Mouse (Mus musculus): ENCODE results near the gene Azin2. TPM values are rescaled to one million over a fixed set of nuclear protein-coding genes. Genes with fewer than 3 reads are reported as not detected.

The Azin2 gene
- polyA plus RNA-seq, 1 experiment from 2014 or later, result 16.9 TPM

DNA sequence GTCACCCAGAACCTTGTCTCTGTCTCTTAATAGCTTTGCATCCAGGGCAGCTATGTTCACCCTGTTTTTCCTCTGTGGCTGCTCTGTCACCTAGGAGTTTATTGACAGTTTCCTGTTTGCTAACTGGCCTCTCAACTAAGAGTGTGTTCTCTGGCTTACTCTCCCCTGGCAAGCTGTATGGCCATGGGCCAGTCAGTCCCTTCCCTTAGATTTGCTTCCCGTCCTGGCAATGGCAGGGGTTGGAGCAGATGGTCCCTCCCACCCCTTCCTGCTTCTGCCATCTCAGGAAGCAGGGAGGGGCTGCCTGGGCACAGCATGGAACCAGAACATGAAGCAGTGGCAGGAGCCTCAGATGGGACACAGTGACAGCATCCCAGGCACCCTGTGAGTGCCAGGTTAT, 71.1 kb downstream of the Azin2 start:
- Histone ChIP-seq H3K4me2 (replicated peaks) (no peak overlapping the region), H3K36me3 (no peaks in the 10 kb centered on the region; the same call in 1 of the 2 replicates), H3K27me3 (0 out of 2 replicates have a peak, but pooled peaks cover 4% of the 10 kb centered on the region), H3K4me1 (peaks cover 27% of the 10 kb centered on the region), H3K27ac (replicated peaks) (no peak overlapping the region), H3K4me3 (no peak overlapping the region), H3K9ac (replicated peaks) (no peak overlapping the region), H3K9me3 (no peaks in the 10 kb centered on the region)
- no peak for ATAC-seq (ENCODE audit: low FRiP score, low read depth)
- 41% methylated on average over 1 of the region's 1 CpGs for WGBS

- H3K9me3 ChIP-seq, result no peaks in the 10 kb centered on the region
- no peaks in the 10 kb centered on the region; the same call in 1 of the 2 replicates for H3K36me3 ChIP-seq
- 84% methylated on average over 12 of the region's 12 CpGs for WGBS
- no peak for ATAC-seq (ENCODE audit: low FRiP score, low read depth)
- no peak overlapping the region for H3K27ac ChIP-seq (replicated peaks)
- H3K4me1 ChIP-seq, result peaks cover 27% of the 10 kb centered on the region
- H3K4me2 ChIP-seq (replicated peaks), result no peak overlapping the region
- H3K27me3 ChIP-seq, result peaks cover 13% of the 10 kb centered on the region; the same call in 1 of the 2 replicates
- H3K4me3 ChIP-seq, result no peak overlapping the region
- no peak overlapping the region for H3K9ac ChIP-seq (replicated peaks)
Observed at GRCm38 (mm10) chr4:128889752-128890630, 72.3 kb downstream of the Azin2 start.

GRCm38 (mm10) chr4:128888436-128888990, 73.7 kb downstream of the Azin2 start:
- 87% methylated on average over 6 of the region's 6 CpGs for WGBS
- no peaks in the 10 kb centered on the region; the same call in 1 of the 2 replicates for H3K36me3 ChIP-seq
- no peak overlapping the region for H3K27ac ChIP-seq (replicated peaks)
- H3K4me3 ChIP-seq, result no peak overlapping the region
- H3K9ac ChIP-seq (replicated peaks), result no peak overlapping the region
- no peak for ATAC-seq (ENCODE audit: low FRiP score, low read depth)
- peaks cover 38% of the 10 kb centered on the region for H3K4me1 ChIP-seq
- no peak overlapping the region for H3K4me2 ChIP-seq (replicated peaks)
- H3K9me3 ChIP-seq, result no peaks in the 10 kb centered on the region
- H3K27me3 ChIP-seq, result peaks cover 25% of the 10 kb centered on the region; the same call in 1 of the 2 replicates

- H3K27me3 ChIP-seq, result peaks cover 26% of the 10 kb centered on the region; the same call in 1 of the 2 replicates
- no peak for ATAC-seq (ENCODE audit: low FRiP score, low read depth)
- 48% methylated on average over 9 of the region's 9 CpGs for WGBS
- no peaks in the 10 kb centered on the region for H3K9me3 ChIP-seq
- H3K4me1 ChIP-seq, result peaks cover 41% of the 10 kb centered on the region
- H3K4me2 ChIP-seq (replicated peaks), result no peak overlapping the region
- H3K27ac ChIP-seq (replicated peaks), result no peak overlapping the region
- H3K9ac ChIP-seq (replicated peaks), result no peak overlapping the region
- H3K4me3 ChIP-seq, result no peak overlapping the region
- H3K36me3 ChIP-seq, result no peaks in the 10 kb centered on the region; the same call in 1 of the 2 replicates
Observed at GRCm38 (mm10) chr4:128887641-128888091, 74.6 kb downstream of the Azin2 start.

DNA sequence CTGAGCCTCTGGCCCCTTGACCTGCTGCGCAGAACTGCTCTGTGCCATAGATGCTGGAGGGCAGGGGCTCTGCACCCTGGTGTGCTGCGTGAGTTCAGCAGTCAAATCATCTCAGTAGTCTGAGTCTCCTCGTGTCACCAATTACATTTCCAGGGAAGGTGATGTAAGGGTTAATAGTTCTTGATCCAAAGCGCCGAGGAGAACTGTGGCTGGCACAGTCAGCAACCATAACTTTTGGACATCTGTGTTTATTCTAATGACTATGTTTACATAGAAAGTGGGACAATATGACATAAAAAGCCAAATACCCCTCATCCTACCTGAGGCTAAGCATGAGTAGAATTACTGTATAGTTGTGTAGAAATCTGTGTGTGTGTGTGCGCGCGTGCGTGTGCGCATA, 75.2 kb downstream of the Azin2 start:
- no peak overlapping the region for H3K4me2 ChIP-seq (replicated peaks)
- no peak for ATAC-seq (ENCODE audit: low FRiP score, low read depth)
- WGBS, result 72% methylated on average over 10 of the region's 10 CpGs
- H3K27me3 ChIP-seq, result peaks cover 31% of the 10 kb centered on the region; the same call in 1 of the 2 replicates
- H3K4me1 ChIP-seq, result peaks cover 36% of the 10 kb centered on the region
- H3K27ac ChIP-seq (replicated peaks), result peak overlapping the region; percentile 17
- H3K9me3 ChIP-seq, result no peaks in the 10 kb centered on the region
- no peaks in the 10 kb centered on the region; the same call in 1 of the 2 replicates for H3K36me3 ChIP-seq
- no peak overlapping the region for H3K9ac ChIP-seq (replicated peaks)
- H3K4me3 ChIP-seq, result no peak overlapping the region

DNA sequence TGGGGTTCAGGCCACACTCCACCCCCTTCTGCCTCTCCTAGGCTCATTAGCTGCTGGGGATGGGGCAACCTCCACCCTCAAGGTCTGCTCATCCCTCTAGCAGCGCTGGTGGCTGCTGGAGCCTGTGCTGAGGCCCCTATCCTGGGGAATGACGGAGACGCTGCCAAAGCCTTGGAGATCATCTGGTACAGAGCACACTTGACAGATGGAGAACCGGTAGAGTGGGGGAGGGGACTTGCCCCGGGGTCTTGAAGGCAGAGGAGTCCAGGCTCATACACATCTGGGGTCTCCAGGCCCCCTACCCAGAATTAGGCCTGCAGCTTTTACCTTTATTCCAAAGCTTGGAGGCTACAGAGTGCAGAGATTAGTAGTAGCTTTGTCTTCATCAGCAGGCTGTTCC, 75.7 kb downstream of the Azin2 start:
- Histone ChIP-seq H3K36me3 (no peaks in the 10 kb centered on the region; the same call in 1 of the 2 replicates), H3K9ac (replicated peaks) (no peak overlapping the region), H3K4me3 (no peak overlapping the region), H3K4me2 (replicated peaks) (no peak overlapping the region), H3K27ac (replicated peaks) (peak overlapping the region; percentile 17), H3K27me3 (peaks cover 35% of the 10 kb centered on the region; the same call in 1 of the 2 replicates), H3K9me3 (no peaks in the 10 kb centered on the region), H3K4me1 (peaks cover 36% of the 10 kb centered on the region)
- WGBS, result 53% methylated on average over 5 of the region's 5 CpGs
- no peak for ATAC-seq (ENCODE audit: low FRiP score, low read depth)

DNA sequence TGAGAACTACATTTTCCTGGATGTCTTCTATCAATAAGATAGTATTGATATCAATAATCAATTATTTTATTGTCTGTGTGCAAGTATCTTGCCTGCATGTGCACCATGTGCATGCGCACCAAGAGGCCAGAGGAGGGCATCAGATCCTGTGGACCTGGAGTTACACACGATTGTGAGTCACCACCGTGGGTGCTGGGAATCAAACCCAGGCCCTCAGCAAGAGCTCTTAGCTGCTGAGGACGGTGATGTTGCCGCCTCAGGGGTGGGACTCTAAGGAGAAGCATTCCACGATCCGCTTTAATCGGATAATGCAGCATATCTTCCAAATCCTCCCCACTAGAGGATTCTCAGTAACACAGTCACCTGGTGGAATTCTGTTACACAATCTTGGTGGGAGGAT, 76.7 kb downstream of the Azin2 start:
- no peak overlapping the region for H3K4me3 ChIP-seq
- 93% methylated on average over 8 of the region's 8 CpGs for WGBS
- 0 out of 2 replicates have a peak, but pooled peaks cover 4% of the 10 kb centered on the region for H3K9me3 ChIP-seq
- no peak overlapping the region for H3K9ac ChIP-seq (replicated peaks)
- ATAC-seq (ENCODE audit: low FRiP score, low read depth), result no peak
- no peaks in the 10 kb centered on the region; the same call in 1 of the 2 replicates for H3K36me3 ChIP-seq
- peaks cover 36% of the 10 kb centered on the region; the same call in 1 of the 2 replicates for H3K27me3 ChIP-seq
- no peak overlapping the region for H3K27ac ChIP-seq (replicated peaks)
- H3K4me1 ChIP-seq, result peaks cover 36% of the 10 kb centered on the region
- H3K4me2 ChIP-seq (replicated peaks), result no peak overlapping the region

GRCm38 (mm10) chr4:128884711-128885095, 77.5 kb downstream of the Azin2 start:
- H3K9ac ChIP-seq (replicated peaks), result peak overlapping the region; percentile 75
- H3K4me3 ChIP-seq, result peak overlapping the region; percentile 65
- H3K27ac ChIP-seq (replicated peaks), result peak overlapping the region; percentile 72; the same call in 1 of the 2 replicates
- H3K27me3 ChIP-seq, result peaks cover 36% of the 10 kb centered on the region; the same call in 1 of the 2 replicates
- H3K4me1 ChIP-seq, result peaks cover 37% of the 10 kb centered on the region
- no peaks in the 10 kb centered on the region for H3K36me3 ChIP-seq
- peak overlapping the region; percentile 99 for H3K4me2 ChIP-seq (replicated peaks)
- ATAC-seq (ENCODE audit: low FRiP score, low read depth), result peak; percentile 31; the same call in 1 of the 2 replicates
- 55% methylated on average over 5 of the region's 5 CpGs for WGBS
- 0 out of 2 replicates have a peak, but pooled peaks cover 4% of the 10 kb centered on the region for H3K9me3 ChIP-seq

GRCm38 (mm10) chr4:128883801-128884710, 78.2 kb downstream of the Azin2 start:
- H3K4me1 ChIP-seq, result peaks cover 44% of the 10 kb centered on the region
- under 1% methylated on average over 87 of the region's 94 CpGs for WGBS

DNA sequence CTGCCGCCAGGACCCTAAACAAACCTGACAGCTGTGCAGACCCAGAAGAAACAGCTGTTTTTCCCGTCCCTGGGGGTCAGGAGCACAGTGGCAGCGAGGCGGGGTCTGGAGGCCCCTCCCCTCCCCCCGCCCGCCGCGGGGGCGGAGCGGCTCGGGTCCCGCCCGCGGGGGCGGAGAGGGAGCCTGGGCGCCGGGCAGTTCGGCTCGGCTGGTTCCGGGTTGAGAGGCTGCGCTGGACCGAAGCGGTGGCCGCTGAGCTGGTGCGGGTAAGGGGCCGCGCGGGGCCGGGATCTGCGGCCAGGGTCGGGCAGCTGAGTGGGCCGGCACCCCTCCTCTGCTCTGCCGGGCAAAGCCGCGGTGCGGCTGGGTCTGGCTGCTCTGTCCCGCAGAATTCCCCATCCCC, 78.9 kb downstream of the Azin2 start, which contains the start of gene Trim62:
Gene Trim62 (plus strand): TSS at position 202 of the 403 bp plus-strand sequence.
- WGBS, result under 1% methylated on average over 36 of the region's 37 CpGs

More at GRCm38 (mm10) chr4:128883801-128884710, 78.2 kb downstream of the Azin2 start:
- peak overlapping the region; percentile 65 for H3K4me3 ChIP-seq
- 0 out of 2 replicates have a peak, but pooled peaks cover 4% of the 10 kb centered on the region for H3K9me3 ChIP-seq
- peak; percentile 58 for ATAC-seq (ENCODE audit: low FRiP score, low read depth)
- peaks cover 39% of the 10 kb centered on the region; the same call in 1 of the 2 replicates for H3K27me3 ChIP-seq
- peak overlapping the region; percentile 75 for H3K9ac ChIP-seq (replicated peaks)
- H3K4me2 ChIP-seq (replicated peaks), result peak overlapping the region; percentile 99
- no peaks in the 10 kb centered on the region for H3K36me3 ChIP-seq
- peak overlapping the region; percentile 72 for H3K27ac ChIP-seq (replicated peaks)

More for the DNA sequence above, 78.9 kb downstream of the Azin2 start, which contains the start of gene Trim62:
- Histone ChIP-seq H3K9me3 (0 out of 2 replicates have a peak, but pooled peaks cover 4% of the 10 kb centered on the region), H3K4me1 (peaks cover 49% of the 10 kb centered on the region), H3K4me3 (peak within 1 kb of the TSS; percentile 65), H3K36me3 (no peaks in the 10 kb centered on the region), H3K9ac (replicated peaks) (peak within 1 kb of the TSS; percentile 75), H3K27me3 (peaks cover 39% of the 10 kb centered on the region; the same call in 1 of the 2 replicates), H3K4me2 (replicated peaks) (peak within 1 kb of the TSS; percentile 99), H3K27ac (replicated peaks) (peak within 1 kb of the TSS; percentile 72)
- ATAC-seq (ENCODE audit: low FRiP score, low read depth), result peak; percentile 67
